Mouse (Mus musculus) ES-Bruce4 (cell line): ENCODE results near the gene Hoxc10.

ENCODE experiments used
- EP300 ChIP-seq: IDR thresholded peaks from 2 replicates; pipeline ENCODE4 v1.6.1; 2011; ENCODE audit warnings: low read depth, low read length; ENCODE audit not compliant: insufficient read depth
- POLR2A ChIP-seq: IDR thresholded peaks from one replicate; pipeline ENCODE4 v1.8.1; 2011; ENCODE audit warnings: low read length; ENCODE audit not compliant: insufficient read depth

DNA sequence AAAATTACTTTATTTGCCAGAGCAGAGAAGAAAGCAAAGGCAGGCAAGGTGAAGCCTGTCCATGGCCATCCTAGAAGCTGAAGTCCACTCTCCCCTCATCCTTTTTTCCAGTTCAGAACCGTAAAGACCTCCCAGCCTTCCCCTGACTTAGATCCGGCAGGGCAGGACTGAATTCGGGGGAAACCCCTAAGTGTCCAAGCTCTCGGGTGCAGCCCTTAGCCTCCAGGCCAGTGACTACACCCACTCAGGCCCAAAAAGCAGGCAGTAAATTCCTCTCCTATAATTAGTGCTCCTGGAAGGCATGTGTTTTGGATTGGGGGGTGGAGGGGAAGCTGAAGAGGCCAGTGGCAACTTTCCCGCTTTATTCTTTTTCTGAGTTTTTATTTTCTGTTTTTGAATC, 39.2 kb downstream of the Hoxc10 start:
- TF ChIP-seq POLR2A (no peak), EP300 (no peak)
